Mouse (Mus musculus): ENCODE data around the gene Ttll11. TPM values are rescaled to one million over a fixed set of nuclear protein-coding genes. Genes with fewer than 3 reads are reported as not detected.
A peak's percentile ranks its signal among the peaks of the same experiment; 100 is the strongest.

Ttll11 gene
- polyA plus RNA-seq, 1 experiment = 24.8 TPM

DNA sequence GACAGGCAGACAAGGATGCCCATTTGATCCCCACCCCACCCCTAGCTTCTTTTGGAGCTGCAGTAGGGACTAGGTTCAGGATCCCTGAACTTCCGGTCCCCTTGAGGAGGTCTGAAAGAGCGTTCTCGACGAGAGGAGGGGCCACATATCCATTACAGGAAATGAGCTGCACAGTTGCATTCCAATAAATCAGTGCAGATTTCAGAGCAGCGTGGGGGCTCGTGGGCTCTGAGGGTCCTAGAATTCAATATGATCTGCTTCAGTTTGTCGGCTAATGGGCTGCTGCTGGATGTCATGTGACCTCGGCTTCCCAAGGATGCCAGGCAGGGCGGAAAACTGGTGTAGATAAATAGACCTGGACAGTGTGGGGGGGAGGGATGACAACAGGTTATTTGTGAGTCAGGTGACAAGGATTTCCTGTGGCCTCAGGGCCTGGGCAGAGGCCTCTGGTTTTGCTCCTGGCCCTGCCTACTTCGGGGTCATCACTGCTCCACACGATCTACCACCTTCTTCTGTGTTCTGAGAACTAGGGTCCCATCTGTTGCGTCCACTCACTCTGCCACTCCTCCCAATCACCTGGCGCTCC lies 240.0 kb downstream of the Ttll11 start:
- no peak for DNase-seq (ENCODE audit: extremely low spot score in 1 of 2, low spot score in 1 of 2)

DNA sequence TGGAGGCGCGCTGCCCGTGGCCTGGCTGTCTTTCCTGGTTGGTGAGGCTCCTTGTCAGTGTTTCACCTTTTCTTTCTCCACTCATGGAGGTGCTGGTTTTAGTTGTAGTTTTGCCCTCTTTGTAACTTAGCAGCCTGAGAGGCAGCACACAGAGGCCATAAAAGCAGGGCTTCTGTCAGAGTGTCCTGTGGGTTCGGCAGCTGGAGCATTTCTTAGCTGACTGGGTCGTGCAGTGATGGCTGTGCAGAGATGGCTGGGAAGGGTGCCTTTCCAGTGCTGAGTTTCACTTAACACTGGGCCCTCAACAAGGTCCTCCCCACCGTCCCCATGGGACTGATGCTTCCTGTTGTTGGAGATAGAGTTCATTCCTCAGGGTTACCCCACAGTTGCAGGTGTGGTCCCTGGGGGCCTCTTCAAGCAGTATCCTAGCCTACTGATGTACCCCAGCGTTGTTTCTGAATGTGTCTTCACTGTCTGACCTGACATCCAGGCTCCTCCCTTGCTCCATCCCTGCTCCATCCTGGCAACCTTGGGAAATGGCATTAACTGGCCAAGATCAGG lies 242.2 kb downstream of the Ttll11 start:
- no peak for DNase-seq (ENCODE audit: extremely low spot score in 1 of 2, low spot score in 1 of 2)

DNA sequence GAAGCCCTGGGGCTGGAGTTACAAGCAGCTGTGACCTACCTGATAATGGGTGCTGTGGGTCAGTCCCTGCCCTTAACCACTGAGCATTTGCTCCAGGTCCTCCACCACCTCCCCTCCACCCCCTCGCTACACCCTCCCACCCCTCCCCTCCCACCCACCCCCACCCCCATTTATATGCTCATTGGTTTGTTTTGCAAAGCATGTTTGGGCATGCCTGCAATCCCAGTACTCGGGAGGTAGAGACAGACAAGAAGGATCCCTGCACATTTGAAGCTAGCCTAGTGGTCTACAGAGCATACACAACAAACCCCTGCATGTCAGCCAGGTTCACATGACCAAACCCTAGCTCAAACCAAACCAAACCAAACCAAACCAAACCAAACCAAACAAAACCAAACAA lies 243.7 kb downstream of the Ttll11 start:
- DNase-seq (ENCODE audit: extremely low spot score in 1 of 2, low spot score in 1 of 2) = no peak

DNA sequence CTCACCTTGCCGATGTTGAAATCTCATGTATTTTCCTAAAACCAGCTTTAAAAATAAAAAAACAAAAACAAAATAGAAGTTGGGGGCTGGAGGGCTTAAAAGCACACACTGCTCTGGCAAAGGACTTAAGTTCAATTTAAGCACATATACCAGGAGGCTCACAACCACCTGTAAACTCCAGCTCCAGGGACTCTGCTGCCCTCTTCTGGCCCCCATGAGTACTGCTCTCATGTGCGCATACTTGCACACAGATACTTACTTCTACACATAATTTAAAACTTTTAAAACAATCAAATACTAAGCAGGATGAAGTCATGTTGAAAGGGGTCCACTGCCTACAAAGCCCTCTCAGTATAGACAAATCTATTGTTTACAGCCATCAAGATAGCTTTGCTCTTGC lies 244.7 kb downstream of the Ttll11 start:
- no peak for DNase-seq (ENCODE audit: extremely low spot score in 1 of 2, low spot score in 1 of 2)

DNA sequence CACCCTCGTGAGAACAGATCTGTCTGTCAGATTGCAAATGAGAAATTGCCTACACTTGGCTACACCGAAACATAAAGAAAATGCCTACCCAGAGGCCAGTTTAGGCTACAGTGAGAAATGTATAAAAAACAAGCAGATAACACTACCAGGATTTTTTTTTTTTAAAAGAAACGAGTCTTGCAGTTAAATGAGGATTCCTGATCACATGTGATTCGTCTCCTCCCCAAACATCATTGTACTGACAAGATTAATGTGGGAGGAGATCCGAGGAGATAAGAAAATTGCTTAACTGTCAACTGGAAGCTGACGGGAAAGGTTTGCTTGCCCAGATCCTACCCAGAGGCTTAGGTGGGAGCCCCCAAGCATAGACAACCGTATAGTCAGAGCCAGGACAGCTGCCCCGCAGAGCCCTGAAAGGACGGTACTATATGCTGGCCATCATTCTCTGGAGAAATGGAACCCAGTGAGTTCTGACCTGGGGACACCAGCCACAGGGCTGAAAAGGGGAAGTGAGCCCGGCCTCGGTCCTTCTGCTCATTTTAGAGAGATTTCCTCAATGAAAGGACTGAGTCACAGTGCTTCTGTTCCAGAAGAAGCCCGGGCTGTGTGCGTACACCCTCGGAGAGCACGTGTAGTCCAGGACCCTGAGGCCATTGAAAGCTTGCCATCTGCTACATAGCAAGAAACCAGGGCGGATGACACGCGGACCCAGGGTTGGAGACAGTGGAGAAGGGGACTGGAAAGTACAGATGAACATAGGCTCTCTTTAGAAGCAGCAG lies 247.9 kb downstream of the Ttll11 start:
- DNase-seq (ENCODE audit: extremely low spot score in 1 of 2, low spot score in 1 of 2) = no peak

DNA sequence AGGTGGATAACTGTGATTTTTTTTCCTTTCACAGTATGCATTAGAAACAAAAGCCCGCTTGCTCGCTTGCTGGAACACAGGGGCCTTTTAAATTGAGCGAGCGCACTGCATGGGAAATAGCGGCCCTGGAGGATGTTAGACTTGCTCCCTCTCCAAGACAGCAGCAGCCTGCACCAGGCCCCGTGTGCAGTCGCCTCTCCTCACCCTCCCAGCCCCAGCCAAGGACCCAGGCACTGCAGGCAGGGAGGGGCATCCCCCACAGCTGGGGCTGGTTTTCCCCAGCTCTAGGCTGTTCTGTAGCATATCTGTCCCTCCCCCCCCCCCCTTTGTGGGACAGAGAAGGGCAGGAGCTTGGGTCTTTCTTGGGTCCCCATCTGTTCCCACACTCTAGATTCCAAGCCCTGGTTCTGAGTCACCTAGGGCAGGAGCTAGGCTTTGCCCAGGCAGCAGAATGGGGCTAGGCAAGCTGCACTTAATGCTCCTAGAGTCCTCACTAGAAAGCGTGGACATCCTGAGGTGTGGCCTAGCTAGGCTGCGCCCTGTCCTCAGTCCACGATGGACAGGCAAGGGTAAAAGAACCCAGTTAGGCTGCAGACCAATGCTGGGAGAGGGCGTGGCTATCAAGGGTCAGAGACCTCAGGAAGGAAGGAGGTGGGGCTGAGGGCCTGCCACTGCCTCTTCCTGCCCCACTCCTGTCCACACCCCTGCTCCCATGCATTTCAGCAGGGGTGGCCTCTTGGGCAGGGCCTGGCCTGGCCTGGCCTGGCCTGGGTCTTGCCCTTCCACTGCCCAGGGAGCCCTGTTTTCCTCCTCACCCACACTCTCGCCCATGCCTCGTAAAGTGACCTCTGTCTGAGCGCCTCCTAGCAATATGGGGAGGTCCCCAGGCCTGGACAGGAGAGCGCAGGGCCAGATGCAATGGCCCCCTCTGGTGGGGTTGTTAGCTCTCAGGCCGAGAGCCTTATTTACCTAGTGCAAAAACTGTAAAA lies 250.3 kb downstream of the Ttll11 start:
- DNase-seq (ENCODE audit: extremely low spot score in 1 of 2, low spot score in 1 of 2) = no peak

DNA sequence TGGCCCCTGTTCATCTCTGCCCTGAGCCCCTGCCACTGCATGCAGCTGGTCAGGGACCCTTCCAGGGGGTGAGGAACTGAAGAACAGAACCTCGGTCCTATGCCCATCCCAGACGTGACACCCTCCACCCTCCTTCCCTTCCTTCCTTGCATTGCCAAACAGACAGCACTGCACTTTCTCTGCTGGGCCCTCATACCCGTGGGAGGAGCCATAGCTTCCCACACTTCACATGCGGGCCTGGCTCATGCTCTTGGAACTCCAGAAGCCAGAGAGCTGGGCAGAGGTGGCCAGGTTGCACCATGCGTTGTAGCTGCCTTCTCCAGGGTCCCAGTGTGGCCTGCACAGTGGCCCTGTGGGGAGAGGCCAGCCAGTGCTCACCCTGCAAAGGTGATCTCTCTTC lies 251.1 kb downstream of the Ttll11 start:
- peak in 1 of 2 experiments; percentile 60 for DNase-seq (ENCODE audit: extremely low spot score in 1 of 2, low spot score in 1 of 2)

DNA sequence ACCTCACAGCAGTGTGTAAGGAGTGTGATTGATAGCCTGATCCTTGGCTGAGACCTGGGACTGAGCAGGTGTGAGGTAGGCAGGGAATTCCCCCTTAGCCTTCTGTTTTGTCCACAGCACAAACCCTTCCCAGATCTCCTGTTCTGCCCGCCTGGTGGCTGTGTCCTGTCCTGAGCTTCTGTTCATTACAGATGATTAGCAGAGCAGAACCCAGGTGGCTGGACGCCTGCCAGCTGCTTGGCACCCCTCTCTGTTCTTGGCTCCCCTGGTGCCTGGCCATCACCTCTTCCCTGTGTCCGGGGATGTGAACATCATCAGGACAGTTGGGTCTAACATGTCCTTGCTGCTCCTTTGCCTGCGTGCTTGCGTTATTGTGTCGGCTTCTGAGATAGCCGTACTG lies 256.0 kb downstream of the Ttll11 start:
- DNase-seq (ENCODE audit: extremely low spot score in 1 of 2, low spot score in 1 of 2) = no peak

DNA sequence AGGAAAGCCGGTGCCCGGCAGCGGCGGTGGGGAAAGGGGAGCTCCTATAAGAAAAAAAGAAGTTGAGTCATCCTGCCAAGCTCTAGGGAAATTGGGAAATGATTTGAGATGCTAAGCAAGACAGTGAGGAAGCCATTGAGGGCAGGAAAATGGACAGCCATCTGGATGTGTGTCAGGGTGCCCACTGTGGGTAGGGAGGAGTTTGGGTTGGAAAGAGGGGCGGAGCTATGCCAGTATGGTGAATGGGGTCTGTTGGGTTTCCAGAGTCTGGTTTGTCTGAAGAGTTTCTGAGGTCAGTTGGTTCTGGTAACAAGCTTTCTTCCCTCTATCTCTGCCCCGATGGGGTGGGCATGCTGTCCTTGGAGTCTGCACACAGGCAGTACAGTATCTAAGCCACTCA lies 256.4 kb downstream of the Ttll11 start:
- no peak for DNase-seq (ENCODE audit: extremely low spot score in 1 of 2, low spot score in 1 of 2)

DNA sequence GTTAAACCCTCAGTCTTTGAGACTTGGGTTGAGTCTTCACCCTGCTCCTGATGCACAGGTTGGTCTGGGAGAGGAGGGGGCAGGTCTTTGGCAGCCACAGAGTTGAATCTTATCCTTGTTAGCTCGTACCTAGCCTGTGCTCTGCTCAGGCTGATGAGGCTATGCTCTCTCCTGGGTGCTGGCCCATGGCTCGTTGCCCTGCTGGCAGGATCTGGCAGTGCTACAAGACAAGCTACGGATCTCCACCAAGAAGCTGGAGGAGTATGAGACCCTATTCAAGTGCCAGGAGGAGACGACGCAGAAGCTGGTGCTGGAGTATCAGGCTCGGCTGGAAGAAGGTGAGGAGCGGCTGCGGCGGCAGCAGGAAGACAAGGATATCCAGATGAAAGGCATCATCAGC lies 256.9 kb downstream of the Ttll11 start:
- no peak for DNase-seq (ENCODE audit: extremely low spot score in 1 of 2, low spot score in 1 of 2)

DNA sequence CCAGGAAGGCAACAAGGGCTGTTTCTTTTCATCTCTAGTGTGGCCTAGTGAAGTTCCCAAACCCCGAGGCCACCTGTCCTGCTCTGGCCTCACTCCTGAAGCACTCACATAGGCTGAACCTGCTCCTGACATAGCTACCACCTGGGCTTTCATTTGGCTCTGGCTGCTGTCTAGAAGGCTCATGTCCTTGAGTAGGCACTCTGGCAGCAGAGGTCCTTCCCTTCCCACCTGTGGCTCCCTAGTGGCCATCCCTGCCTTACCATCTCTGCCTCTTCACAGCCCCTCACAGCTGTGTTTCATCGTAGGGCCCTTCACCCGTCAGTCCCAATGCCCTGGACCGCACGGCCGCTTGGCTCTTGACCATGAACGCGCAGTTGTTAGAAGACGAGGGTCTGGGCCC lies 258.8 kb downstream of the Ttll11 start:
- no peak for DNase-seq (ENCODE audit: extremely low spot score in 1 of 2, low spot score in 1 of 2)

DNA sequence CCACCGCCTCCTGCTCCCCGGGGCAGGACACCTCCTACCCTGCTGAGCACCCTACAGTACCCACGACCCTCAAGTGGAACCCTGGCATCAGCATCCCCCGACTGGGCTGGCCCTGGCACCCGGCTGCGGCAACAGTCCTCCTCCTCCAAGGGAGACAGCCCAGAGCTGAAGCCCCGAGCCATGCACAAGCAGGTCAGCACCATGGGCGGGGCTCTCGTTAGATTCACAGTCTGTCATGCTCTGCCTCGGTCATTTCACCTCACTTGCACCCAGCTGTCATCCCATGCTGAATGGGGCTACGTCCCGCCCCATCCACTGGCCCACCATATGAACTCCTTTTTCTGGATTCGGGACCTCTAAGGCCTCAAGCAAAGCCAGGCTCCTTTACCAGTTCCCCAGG lies 259.2 kb downstream of the Ttll11 start:
- no peak for DNase-seq (ENCODE audit: extremely low spot score in 1 of 2, low spot score in 1 of 2)

DNA sequence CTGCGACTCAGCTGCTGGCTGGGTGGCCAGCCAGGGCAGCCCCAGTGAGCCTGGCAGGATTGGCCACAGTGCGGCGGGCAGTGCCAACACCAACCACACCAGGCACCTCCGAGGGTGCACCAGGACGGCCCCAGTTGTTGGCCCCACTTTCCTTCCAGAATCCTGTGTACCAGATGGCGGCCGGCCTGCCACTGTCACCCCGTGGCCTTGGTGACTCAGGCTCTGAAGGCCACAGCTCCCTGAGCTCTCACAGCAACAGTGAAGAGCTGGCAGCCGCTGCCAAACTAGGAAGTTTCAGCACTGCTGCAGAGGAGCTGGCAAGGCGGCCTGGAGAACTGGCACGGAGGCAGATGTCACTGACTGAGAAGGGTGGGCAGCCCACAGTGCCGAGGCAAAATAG lies 259.6 kb downstream of the Ttll11 start:
- peak; percentile 41 to 70 for DNase-seq (ENCODE audit: extremely low spot score in 1 of 2, low spot score in 1 of 2)

DNA sequence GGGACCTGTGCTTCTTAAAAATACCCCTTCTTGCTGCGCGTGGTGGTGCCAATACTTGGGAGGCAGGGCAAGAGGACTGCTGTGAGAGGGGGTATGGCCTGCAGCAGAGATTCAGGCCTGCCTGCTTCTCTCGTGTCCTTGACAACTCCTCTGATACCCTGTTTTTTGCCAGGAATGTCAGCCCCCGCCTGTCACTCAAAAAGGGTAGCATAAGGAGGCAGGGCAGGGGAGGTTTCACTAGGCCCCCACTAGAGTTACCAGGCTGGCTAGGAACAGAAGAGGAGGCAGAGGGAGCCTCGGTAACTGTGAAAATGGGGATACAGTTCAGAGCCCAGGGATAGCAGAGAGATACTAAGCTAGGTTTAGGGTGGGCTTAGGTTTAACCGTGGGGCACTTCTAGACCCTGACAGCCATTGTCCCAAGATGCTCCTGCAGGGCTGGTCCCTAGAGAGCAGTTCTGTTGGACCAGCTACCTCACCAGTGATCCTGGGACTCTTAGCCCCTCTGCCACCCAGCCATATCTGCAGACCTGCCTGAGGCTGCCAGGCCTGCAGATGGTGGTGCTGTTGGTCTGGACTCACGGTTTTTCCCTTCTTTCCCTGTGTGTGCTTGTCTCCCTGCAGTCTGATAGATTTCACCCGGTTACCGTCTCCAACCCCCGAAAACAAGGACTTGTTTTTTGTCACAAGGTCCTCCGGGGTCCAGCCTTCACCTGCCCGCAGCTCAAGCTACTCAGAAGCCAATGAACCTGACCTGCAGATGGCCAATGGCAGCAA lies 260.3 kb downstream of the Ttll11 start:
- peak in 1 of 2 experiments; percentile 31 for DNase-seq (ENCODE audit: extremely low spot score in 1 of 2, low spot score in 1 of 2)

DNA sequence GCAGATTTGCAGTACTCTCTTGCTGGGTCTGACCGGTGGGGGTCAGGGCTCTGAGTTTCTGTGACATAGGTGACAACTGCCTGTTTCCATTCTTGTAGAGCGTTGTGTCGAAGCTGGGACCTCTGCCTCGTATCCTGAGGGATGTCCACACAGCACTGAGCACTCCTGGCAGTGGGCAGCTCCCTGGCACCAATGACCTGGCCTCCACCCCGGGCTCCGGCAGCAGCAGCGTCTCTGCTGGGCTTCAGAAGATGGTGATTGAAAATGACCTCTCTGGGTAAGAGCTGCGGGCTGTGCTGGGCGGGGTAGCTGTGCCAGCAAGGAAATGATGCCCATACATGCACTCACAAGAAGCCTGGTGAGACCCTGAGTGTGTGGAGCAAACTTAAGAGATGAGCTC lies 261.1 kb downstream of the Ttll11 start:
- no peak for DNase-seq (ENCODE audit: extremely low spot score in 1 of 2, low spot score in 1 of 2)

DNA sequence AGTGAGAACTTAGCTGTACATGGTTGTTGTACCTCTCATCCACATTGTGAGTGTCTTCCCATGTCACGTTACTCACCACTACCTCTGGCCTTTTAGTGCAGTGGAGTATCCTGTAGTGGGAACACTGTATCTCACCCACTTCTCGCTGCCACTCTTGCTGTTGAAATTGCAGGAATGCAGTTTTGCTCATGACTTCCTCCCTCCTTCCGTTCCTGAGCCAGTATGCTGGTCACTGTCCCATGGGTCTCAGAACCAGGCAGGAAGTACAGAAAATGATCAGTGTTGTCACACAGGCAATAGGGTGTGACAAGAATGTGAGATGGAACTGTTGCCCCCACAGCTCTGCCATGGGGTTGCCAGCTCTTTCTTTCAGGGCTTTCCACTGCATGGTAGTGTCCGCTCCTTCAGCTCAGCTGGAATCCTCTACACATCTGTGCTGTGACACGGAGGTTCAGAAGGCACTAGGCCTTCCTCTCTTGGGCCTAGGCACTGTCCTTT lies 261.7 kb downstream of the Ttll11 start:
- DNase-seq (ENCODE audit: extremely low spot score in 1 of 2, low spot score in 1 of 2) = no peak

DNA sequence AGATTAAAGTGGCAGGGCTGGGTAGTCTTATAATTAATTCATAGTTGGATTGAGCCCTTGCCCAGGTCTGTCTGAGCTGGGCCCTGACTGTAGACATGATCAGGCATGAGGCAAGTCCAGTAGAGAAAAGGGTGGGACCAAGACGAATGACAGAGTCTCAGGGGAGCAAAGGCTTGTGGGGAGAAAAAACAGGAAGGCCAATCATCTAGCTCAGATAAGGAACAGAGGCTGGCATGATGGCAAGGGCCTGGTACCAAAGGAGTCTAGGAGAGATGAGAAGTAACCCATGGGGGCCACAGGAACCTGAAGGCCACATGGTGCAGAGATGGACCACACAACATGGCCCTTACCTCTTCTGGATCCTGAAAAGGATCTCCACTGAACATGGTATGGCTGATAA lies 263.5 kb downstream of the Ttll11 start:
- no peak for DNase-seq (ENCODE audit: extremely low spot score in 1 of 2, low spot score in 1 of 2)

DNA sequence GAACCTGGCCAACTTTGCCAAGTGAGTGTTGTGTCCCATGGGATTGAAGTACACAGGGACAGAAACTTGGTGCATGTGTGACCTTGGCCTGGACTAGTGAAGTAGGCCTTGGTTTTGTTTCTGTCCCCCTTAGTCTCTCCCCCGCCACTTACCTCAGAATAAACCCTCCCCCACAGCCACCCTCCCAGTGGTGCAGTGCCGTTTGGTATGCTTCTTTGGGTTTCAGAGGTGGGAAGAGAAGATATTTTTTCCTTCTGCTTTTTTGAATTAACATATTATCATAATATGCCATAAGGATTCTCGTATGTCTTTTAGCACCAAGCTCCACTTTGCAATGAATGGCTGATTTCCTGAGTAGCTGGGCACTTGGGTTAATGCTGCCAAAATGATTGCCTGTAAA lies 264.2 kb downstream of the Ttll11 start:
- peak in 1 of 2 experiments; percentile 55 for DNase-seq (ENCODE audit: extremely low spot score in 1 of 2, low spot score in 1 of 2)

DNA sequence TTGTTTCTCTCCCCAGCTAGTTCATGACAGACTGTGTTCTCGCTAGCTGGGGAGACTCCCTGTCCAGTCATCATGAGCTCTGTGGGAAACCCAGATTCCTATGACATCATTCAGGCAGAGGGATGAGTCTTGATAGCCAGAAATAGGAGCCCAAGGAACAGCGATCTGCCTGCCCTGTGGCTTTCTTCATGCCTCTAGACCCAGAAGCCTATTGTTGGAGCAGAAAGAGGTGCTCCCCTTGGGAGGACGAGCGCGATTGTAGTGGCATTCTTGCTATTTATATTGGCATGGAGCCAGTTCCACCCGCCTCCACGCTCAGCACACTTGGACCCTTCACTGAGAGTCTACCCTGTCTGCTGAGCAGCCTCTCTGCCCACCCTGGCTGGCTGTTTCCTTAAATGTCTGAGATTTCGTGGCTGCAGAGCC lies 265.0 kb downstream of the Ttll11 start:
- DNase-seq (ENCODE audit: extremely low spot score in 1 of 2, low spot score in 1 of 2) = peak in 1 of 2 experiments; percentile 53

DNA sequence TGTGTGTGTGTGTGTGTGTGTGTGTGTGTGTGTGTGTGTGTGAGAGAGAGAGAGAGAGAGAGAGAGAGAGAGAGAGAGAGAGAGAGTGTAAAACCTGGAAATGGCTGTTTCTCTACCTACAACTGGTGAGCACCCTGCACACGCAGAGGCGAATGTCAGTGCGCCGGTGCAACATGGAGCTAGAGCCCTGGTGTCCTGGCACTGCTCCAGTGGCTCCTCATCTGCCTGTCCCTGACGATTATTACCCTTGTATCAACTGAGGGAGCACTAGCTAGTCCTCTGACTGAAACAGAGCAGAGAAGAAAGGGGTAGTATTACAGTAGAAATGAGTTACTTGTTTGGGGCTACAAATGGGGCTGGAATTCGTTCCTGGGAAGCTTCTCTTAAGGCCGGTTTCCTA lies 266.3 kb downstream of the Ttll11 start:
- DNase-seq (ENCODE audit: extremely low spot score in 1 of 2, low spot score in 1 of 2) = no peak

Data from frontal cortex, adult 2 months (tissue).